Mouse (Mus musculus): ENCODE results near the gene Slc24a3. TPM values are rescaled to one million over a fixed set of nuclear protein-coding genes. Genes with fewer than 3 reads are reported as not detected.
A peak's percentile ranks its signal among the peaks of the same experiment; 100 is the strongest.

The Slc24a3 gene
- 1 to 10 TPM; 3.6 to 6.5 TPM for total RNA-seq (2021)

- peak; percentile 83 to 87 for DNase-seq
- intact Hi-C loops (cut with DNase I), result loop anchor here (1.0 kb wide), 1 partner anchor 349 kb away; no protein-coding TSS in a partner anchor
These were observed at the start of gene Slc24a3 for GRCm38 (mm10) chr2:145167664-145168360. TSS of gene Slc24a3 (plus strand) at chr2:145167754.

GRCm38 (mm10) chr2:145117762-145118161 lies 49.8 kb upstream of the Slc24a3 start:
- intact Hi-C loops (cut with DNase I), result no loop called here

GRCm38 (mm10) chr2:145127747-145128146 lies 39.8 kb upstream of the Slc24a3 start:
- intact Hi-C loops (cut with DNase I), result no loop called here

More at GRCm38 (mm10) chr2:145117762-145118161, 49.8 kb upstream of the Slc24a3 start:
- DNase-seq, result no peak

GRCm38 (mm10) chr2:145136625-145137291 lies 30.8 kb upstream of the Slc24a3 start:
- DNase-seq, result no peak
- intact Hi-C loops (cut with DNase I), result no loop called here

More at GRCm38 (mm10) chr2:145127747-145128146, 39.8 kb upstream of the Slc24a3 start:
- no peak for DNase-seq

- intact Hi-C loops (cut with DNase I), result no loop called here
- DNase-seq, result no peak
These were observed 17.1 kb upstream of the Slc24a3 start for GRCm38 (mm10) chr2:145150407-145150806.

GRCm38 (mm10) chr2:145150821-145151220 lies 16.7 kb upstream of the Slc24a3 start:
- intact Hi-C loops (cut with DNase I), result no loop called here
- DNase-seq, result no peak

DNA sequence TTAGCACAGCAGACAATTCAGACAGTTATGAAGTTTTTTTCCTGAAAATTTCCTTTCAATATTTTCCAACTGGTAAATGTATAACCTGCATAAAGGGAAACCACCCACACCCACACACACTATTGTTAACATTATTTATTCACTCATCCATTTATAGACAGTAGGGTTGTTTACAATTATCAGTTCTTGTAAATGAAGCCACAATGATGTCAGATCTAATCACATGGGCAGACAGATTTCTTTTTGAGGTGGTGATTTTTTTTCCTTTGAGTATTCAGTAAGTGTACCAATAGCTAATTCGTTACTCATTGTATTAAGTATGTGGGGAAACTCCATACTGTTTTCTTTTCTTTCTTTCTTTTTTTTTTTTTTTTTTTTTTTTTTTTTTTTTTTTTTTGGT lies 15.3 kb upstream of the Slc24a3 start:
- no peak for DNase-seq
- intact Hi-C loops (cut with DNase I), result no loop called here

DNA sequence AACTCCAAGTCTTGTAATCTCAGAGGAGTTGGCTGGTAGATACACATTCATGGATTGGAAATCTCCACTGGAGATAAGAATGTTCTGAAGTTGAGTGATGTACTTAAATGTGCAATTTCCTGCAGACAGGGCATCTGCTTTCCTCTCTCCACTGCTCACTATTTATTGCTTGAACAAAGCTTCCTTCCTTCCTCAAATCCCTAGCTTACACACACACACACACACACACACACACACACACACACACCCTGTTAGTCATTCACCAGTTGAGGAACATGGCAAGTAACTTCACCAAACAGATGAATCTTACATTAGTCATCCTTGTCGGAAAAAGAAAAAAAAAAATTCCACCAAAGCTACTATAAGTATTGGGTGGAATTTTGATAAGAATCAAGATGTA lies 8.6 kb upstream of the Slc24a3 start:
- DNase-seq, result no peak
- intact Hi-C loops (cut with DNase I), result no loop called here

DNA sequence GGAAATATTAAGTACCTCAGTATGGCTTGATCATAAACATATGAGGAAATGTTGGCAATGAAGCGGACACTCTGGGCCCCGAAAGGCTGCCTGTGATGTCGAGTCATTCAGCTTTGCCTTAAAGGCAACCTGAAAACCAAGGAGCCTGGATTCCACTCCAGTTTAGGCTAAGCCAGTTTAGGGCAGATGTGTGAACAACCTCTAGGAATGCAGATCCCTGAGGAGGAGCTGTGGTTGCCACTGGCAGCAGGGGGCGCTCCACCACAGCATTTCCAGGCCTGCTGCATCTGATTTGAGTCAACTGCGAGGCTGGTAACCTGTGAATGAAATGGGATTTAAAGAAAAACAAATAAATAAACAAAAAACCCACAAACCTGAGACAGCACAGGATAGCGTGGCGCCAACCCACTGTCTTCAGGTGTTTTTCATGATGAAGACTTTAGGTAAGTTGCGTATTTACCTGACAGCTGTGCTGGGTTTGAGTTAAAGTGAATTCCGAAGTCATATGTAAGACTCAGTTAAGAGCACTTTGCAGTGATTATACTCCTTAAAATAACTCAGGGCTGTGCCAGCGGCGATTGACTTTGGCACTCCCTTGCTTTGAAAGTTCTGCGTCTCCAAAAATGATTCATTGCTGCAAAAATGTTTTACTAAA lies 6.4 kb upstream of the Slc24a3 start:
- intact Hi-C loops (cut with DNase I), result loop anchor here (1.0 kb wide), 2 partner anchors 356 to 427 kb away; no protein-coding TSS in a partner anchor
- peak; percentile 87 to 92 for DNase-seq

DNA sequence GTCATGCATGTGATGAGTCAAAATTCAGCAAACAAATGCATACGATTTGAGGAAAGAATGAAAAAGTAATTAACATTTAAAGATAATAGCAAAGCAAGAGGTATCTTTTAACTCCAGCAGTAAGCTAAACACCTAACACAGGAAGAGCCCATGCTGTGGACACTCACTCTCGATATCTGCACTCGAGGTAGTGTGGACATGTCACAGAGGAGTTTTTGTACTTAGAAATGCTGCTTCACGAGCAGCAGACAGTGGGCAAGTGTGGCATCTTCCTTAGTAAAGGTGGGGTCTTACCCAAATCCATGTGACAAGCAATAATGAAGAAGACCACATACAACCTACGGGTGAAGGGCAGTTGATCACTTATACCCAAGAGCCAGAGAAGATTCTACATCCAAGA lies 3.5 kb upstream of the Slc24a3 start:
- intact Hi-C loops (cut with DNase I), result loop anchor here (2.0 kb wide), 1 partner anchor 127 kb away; no protein-coding TSS in a partner anchor

GRCm38 (mm10) chr2:145164562-145164961 lies 3.0 kb upstream of the Slc24a3 start:
- intact Hi-C loops (cut with DNase I), result loop anchor here (2.0 kb wide), 1 partner anchor 126 kb away; no protein-coding TSS in a partner anchor
- no peak for DNase-seq

More for the DNA sequence above, 3.5 kb upstream of the Slc24a3 start:
- DNase-seq, result no peak

- intact Hi-C loops (cut with DNase I), result loop anchor here (2.0 kb wide), 1 partner anchor 126 kb away; no protein-coding TSS in a partner anchor
- no peak for DNase-seq
These were observed 2.5 kb upstream of the Slc24a3 start for GRCm38 (mm10) chr2:145165076-145165475.

- intact Hi-C loops (cut with DNase I), result loop anchor here (2.0 kb wide), 1 partner anchor 125 kb away; no protein-coding TSS in a partner anchor
- DNase-seq, result no peak
These were observed 1.7 kb upstream of the Slc24a3 start for GRCm38 (mm10) chr2:145165854-145166253.

DNA sequence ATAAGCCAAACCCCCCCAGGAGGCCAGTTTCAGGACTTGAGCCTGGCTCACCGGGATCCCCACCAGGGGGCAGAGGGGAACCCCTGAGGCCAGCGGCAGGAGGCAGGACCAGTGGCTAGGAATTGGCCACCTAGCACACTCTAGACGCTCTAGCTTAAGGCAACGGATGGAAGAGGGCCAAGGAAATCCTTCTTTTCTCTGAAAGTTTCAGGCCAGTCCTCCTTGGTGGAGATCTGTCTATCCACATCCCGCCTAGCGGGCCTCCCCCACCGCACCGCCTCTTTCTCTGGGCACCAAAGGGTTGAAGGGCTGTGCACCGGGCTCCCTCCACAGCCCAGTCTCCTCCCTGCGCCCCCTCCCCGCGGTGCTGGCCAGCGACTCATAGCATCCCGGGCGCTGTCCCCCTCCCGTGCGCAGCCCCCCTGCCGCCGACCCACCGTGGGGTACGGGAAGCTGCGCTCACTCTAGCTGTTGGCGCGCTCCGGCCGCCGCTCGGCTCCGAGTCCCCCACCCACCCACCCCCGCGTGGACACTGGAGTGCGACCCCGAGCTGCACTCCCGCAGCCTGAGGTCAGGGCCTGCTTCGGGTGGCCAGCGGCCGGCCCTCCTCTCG lies 397 bp upstream of the Slc24a3 start:
- DNase-seq, result peak; percentile 81 to 83

DNA sequence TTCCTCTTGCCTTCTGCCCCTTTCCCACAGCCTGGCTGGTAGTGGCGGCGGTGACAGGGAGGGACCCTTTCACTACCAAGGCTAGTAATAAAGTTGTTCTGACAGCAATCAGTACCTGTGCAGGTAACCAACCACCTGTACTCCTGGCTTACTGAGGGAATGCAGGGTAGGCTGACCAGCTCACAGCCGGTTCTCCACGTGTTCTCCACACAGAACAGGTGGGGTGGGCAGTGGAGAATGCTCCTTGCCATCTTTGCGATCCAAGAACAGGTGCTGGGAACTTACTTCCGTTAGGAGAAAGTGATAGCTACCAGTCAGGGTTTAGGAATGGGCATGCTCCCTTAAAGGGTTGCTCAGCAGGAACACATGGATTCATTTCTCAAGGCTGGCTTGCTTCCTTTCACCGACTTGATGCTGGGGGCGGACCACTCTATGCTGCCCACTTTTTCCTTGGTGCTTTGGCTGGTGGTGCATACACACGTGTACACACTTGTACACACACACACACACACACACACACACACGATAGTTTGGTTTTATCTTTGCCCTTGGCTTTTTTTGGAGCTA lies 934 bp downstream of the Slc24a3 start:
- intact Hi-C loops (cut with DNase I), result no loop called here
- DNase-seq, result no peak

More for the DNA sequence above, 397 bp upstream of the Slc24a3 start:
- intact Hi-C loops (cut with DNase I), result loop anchor here (1.0 kb wide), 1 partner anchor 350 kb away; no protein-coding TSS in a partner anchor

GRCm38 (mm10) chr2:145172978-145173655 lies 5.6 kb downstream of the Slc24a3 start:
- intact Hi-C loops (cut with DNase I), result no loop called here
- no peak for DNase-seq

DNA sequence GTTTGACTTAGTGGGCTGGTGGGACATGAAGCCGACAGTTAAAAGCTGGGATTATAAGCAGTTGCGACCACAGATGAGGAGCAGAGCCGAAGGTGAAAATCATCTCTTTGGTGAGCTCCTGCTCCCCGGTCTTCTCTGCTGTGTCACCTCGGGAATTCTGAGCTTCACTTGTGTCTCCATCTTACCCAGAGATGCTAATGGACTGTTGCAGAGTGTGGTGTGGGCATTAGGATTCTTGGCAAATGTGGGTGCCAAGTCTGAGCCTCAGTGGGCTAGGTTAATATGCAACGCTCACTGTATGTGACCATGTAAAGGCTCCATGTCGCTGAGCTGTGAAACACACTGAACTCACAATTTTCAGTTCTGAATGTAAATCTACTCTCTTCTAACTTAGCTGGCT lies 7.5 kb downstream of the Slc24a3 start:
- intact Hi-C loops (cut with DNase I), result no loop called here
- DNase-seq, result no peak

DNA sequence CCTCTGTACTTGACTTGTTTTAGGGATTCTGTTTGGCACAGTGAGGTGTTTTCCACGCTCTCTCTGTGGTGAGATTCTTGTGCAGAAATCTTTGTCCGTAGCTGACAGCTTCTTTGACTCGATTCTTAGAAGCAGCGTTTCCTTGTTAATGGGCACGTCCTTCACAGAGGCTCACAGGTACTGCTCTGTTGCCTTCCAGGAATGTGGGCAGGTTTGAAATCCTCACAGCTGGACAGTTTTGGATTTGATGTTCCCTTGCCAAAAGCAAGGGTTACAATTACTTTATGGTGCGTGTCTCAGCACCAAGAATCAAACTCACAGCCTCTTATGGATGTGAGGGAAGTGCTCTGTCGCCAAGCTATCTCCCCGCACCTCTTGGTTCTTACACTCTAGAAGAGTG lies 14.9 kb downstream of the Slc24a3 start:
- intact Hi-C loops (cut with DNase I), result no loop called here

GRCm38 (mm10) chr2:145188828-145189227 lies 21.3 kb downstream of the Slc24a3 start:
- DNase-seq, result no peak
- intact Hi-C loops (cut with DNase I), result no loop called here

More for the DNA sequence above, 14.9 kb downstream of the Slc24a3 start:
- DNase-seq, result no peak

- no peak for DNase-seq
- intact Hi-C loops (cut with DNase I), result no loop called here
These were observed 28.5 kb downstream of the Slc24a3 start for GRCm38 (mm10) chr2:145196043-145196442.
